16 mouse cellular contexts compared by ENCODE assay signal in the genomic region with DNA sequence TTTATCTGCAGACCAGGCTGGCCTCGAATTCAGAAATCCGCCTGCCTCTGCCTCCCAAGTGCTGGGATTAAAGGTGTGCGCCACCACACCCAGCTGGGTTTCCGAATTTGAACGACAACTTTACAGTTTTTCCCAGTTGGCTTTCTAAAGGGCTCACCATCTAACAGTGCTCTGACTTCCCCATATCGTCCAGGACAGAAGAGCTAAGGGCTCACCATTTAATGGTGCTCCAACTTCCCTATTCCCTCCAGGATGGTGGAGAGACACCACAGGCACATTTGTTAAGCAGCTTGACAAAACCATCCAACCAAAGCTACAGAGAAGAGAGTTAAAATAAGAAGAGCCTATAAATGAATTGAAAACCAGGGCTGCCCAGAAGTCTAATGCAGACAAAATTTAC.
"Had no signal": no experiment of that assay in that cellular context is flagged by ENCODE, and none has a peak within 500 bp of the region (broad histone marks: within the 10 kb centered on the region; RNA-seq: fewer than 3 reads in every experiment).

No protein-coding gene starts in this region.

- DNase-seq: lung, adult 18-20 months; lung, embryonic 14.5 days; lung, postnatal 10 days; lung, postnatal 4 days; midbrain, embryonic 14.5 days; right cerebral cortex, postnatal 14 days; thymus, adult 2 months; thymus, postnatal 25 days; thymus, postnatal 4 days had no signal

- H3K4me3 ChIP-seq: midbrain, embryonic 10.5 days; midbrain, embryonic 12.5 days; myocyte; neural tube, embryonic 13.5 days; stomach, embryonic 15.5 days had no signal

- H3K4me1 ChIP-seq: midbrain, embryonic 12.5 days had no signal

- H3K27me3 ChIP-seq: midbrain, embryonic 12.5 days; neural tube, embryonic 13.5 days; stomach, embryonic 15.5 days had no signal

- H3K9me3 ChIP-seq: midbrain, embryonic 10.5 days; midbrain, embryonic 12.5 days; neural tube, embryonic 13.5 days; stomach, embryonic 15.5 days had no signal

- H3K27ac ChIP-seq: midbrain, embryonic 10.5 days; midbrain, embryonic 12.5 days; neural tube, embryonic 13.5 days; stomach, embryonic 15.5 days; stomach, postnatal 0 days had no signal

- ATAC-seq: midbrain, embryonic 16.5 days had no signal

- H3K9ac ChIP-seq: lung, embryonic 14.5 days; midbrain, embryonic 12.5 days; neural tube, embryonic 13.5 days; stomach, embryonic 15.5 days had no signal

- H3K36me3 ChIP-seq: midbrain, embryonic 12.5 days; neural tube, embryonic 13.5 days; stomach, embryonic 15.5 days had no signal

- H3K4me2 ChIP-seq: lung, embryonic 14.5 days; midbrain, embryonic 12.5 days; neural tube, embryonic 13.5 days; stomach, embryonic 15.5 days had no signal
